ENCODE assay signal across 9 mouse cellular contexts in the genomic region with DNA sequence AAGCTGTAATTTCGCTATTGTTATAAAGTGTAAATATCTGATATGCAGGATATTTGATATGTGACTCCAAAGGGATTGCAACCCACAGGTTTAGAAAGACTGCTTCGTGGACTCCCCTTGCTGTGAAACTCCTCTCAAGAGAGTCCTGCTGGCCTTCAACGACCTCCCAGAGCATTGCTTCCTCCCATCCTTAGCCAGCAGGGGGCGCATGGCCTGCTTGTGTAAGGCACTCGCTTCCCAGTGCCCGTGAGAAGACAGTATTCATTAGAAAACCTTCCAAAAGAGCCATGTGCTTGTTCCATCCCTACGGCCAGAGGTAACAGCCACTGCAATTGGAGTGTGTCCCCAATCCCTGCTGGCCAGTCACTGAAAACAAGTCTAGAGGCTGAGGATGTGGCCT. TPM values are rescaled to one million over a fixed set of nuclear protein-coding genes. Genes with fewer than 3 reads are reported as not detected.
A peak's percentile ranks its signal among the peaks of the same experiment; 100 is the strongest.
DNase-seq lines count a peak whose midpoint lies in the region; ATAC-seq and TF ChIP-seq lines count a peak whose summit lies in the region.
"Had no signal": no experiment of that assay in that cellular context is flagged by ENCODE, and none has a peak within 500 bp of the region (broad histone marks: within the 10 kb centered on the region; RNA-seq: fewer than 3 reads in every experiment).

No protein-coding gene starts in this region.

- H3K4me3 ChIP-seq in midbrain, embryonic 14.5 days (replicated peaks; ENCODE audit: low read depth, low read length), result no peak overlapping the region
- H3K4me3 ChIP-seq in midbrain, embryonic 16.5 days (ENCODE audit: low read depth, low read length), result no peak overlapping the region
- no peak overlapping the region for H3K4me3 ChIP-seq in liver, postnatal 0 days (ENCODE audit: low read depth, low read length)
- H3K4me3 ChIP-seq: stomach, embryonic 15.5 days had no signal

- no peaks in the 10 kb centered on the region for H3K9me3 ChIP-seq in midbrain, embryonic 14.5 days (ENCODE audit: control insufficient read depth, low read length)
- H3K9me3 ChIP-seq in midbrain, embryonic 16.5 days (replicated peaks; ENCODE audit: control insufficient read depth, low read length, poor library complexity, severe bottlenecking), result no peaks in the 10 kb centered on the region
- no peaks in the 10 kb centered on the region for H3K9me3 ChIP-seq in liver, postnatal 0 days (ENCODE audit: low read length)
- H3K9me3 ChIP-seq: stomach, embryonic 15.5 days had no signal

- no peaks in the 10 kb centered on the region for H3K27me3 ChIP-seq in midbrain, embryonic 14.5 days (ENCODE audit: control insufficient read depth, insufficient read depth, low read length)
- no peaks in the 10 kb centered on the region for H3K27me3 ChIP-seq in midbrain, embryonic 16.5 days (ENCODE audit: control insufficient read depth, insufficient read depth, low read depth, low read length)
- H3K27me3 ChIP-seq in liver, postnatal 0 days (ENCODE audit: insufficient read depth, low read length), result no peaks in the 10 kb centered on the region
- H3K27me3 ChIP-seq: stomach, embryonic 15.5 days had no signal

- peak; percentile 94 for DNase-seq in midbrain, embryonic 14.5 days
- peak; percentile 68 for DNase-seq in c-Kit-positive CD71-positive TER-119-positive erythroid progenitor cells, embryonic 14.5 days (ENCODE audit: low spot score)
- peak; percentile 63 to 70 for DNase-seq in frontal cortex, postnatal 25 days (ENCODE audit: low spot score in 2 of 2)
- DNase-seq in kidney, postnatal 25 days, result peak; percentile 82 to 89
- peak; percentile 83 for DNase-seq in liver, postnatal 0 days
- peak; percentile 80 to 84 for DNase-seq in right cerebral cortex, adult 2 months (ENCODE audit: low spot score in 2 of 2)
- DNase-seq in urinary bladder, postnatal 25 days (ENCODE audit: low spot score), result peak; percentile 84

- no peak overlapping the region for H3K27ac ChIP-seq in midbrain, embryonic 14.5 days (replicated peaks; ENCODE audit: low read depth, low read length)
- no peak overlapping the region for H3K27ac ChIP-seq in midbrain, embryonic 16.5 days (ENCODE audit: low read length)
- no peak overlapping the region for H3K27ac ChIP-seq in liver, postnatal 0 days (ENCODE audit: low read depth)
- H3K27ac ChIP-seq: stomach, embryonic 15.5 days had no signal

- TF ChIP-seq CTCF in liver, postnatal 0 days (IDR thresholded peaks at IDR 0.05; ENCODE audit: low read depth), result peak; percentile 92

- H3K4me2 ChIP-seq in midbrain, embryonic 14.5 days (ENCODE audit: low read length), result no peak overlapping the region
- H3K4me2 ChIP-seq in midbrain, embryonic 16.5 days (ENCODE audit: low read length), result no peak overlapping the region
- no peak overlapping the region for H3K4me2 ChIP-seq in liver, postnatal 0 days (ENCODE audit: low read depth, low read length)
- H3K4me2 ChIP-seq: stomach, embryonic 15.5 days had no signal

- H3K9ac ChIP-seq in midbrain, embryonic 14.5 days (replicated peaks; ENCODE audit: low read length), result no peak overlapping the region
- H3K9ac ChIP-seq in midbrain, embryonic 16.5 days (ENCODE audit: low read depth, low read length), result no peak overlapping the region
- H3K9ac ChIP-seq in liver, postnatal 0 days (replicated peaks), result no peak overlapping the region
- H3K9ac ChIP-seq: stomach, embryonic 15.5 days had no signal

- TF ChIP-seq EP300 in liver, postnatal 0 days (IDR thresholded peaks at IDR 0.05; ENCODE audit: low read depth), result no peak

- H3K36me3 ChIP-seq in midbrain, embryonic 14.5 days (ENCODE audit: control insufficient read depth, insufficient read depth, low read length), result peaks cover 75% of the 10 kb centered on the region
- H3K36me3 ChIP-seq in midbrain, embryonic 16.5 days (ENCODE audit: control insufficient read depth, insufficient read depth, low read length), result peaks cover 5% of the 10 kb centered on the region; the same call in 1 of the 2 replicates
- peaks cover 60% of the 10 kb centered on the region for H3K36me3 ChIP-seq in liver, postnatal 0 days (replicated peaks; ENCODE audit: insufficient read depth, low read length)

- ATAC-seq in midbrain, embryonic 14.5 days (ENCODE audit: low FRiP score, low TSS enrichment), result no peak; the same call in 1 of the 2 replicates
- ATAC-seq in midbrain, embryonic 16.5 days, result no peak
- no peak for ATAC-seq in liver, postnatal 0 days

- H3K4me1 ChIP-seq in midbrain, embryonic 14.5 days (ENCODE audit: control insufficient read depth, insufficient read depth, low read length), result 0 out of 2 replicates have a peak, but pooled peaks cover 2% of the 10 kb centered on the region
- peaks cover 5% of the 10 kb centered on the region for H3K4me1 ChIP-seq in midbrain, embryonic 16.5 days (ENCODE audit: control insufficient read depth, insufficient read depth, low read length)
- no peaks in the 10 kb centered on the region for H3K4me1 ChIP-seq in liver, postnatal 0 days (ENCODE audit: insufficient read depth)

- WGBS in midbrain, embryonic 14.5 days, result 18% methylated on average over 7 of the region's 7 CpGs
- 15% methylated on average over 7 of the region's 7 CpGs for WGBS in midbrain, embryonic 16.5 days
- 25% methylated on average over 7 of the region's 7 CpGs for WGBS in liver, postnatal 0 days (ENCODE audit: insufficient replicate concordance)

RNA-seq across cellular contexts. Expression of a gene that starts 23.4 kb away (rescaled TPM):
- polyA plus RNA-seq in midbrain, embryonic 14.5 days (2014; fragmentation: Nextera tagmentation; extraction: Ambion mirVana), result 0.13 TPM in 1 of 2 replicates, not detected in the other
- polyA plus RNA-seq in midbrain, embryonic 16.5 days (2015; fragmentation: Nextera tagmentation; extraction: Ambion mirVana), result 0.14 and 0.18 TPM in 2 replicates
- 0.07 and 0.08 TPM in 2 replicates for polyA plus RNA-seq in liver, postnatal 0 days (2015; fragmentation: Nextera tagmentation; extraction: Ambion mirVana)

RNA-seq across cellular contexts. Expression of a gene that starts 58.8 kb away (rescaled TPM):
- polyA plus RNA-seq in midbrain, embryonic 14.5 days (2014; fragmentation: Nextera tagmentation; extraction: Ambion mirVana), result 14.8 and 18.8 TPM in 2 replicates
- polyA plus RNA-seq in midbrain, embryonic 16.5 days (2015; fragmentation: Nextera tagmentation; extraction: Ambion mirVana), result 16.4 and 20.9 TPM in 2 replicates
- not detected in 2 replicates for polyA plus RNA-seq in liver, postnatal 0 days (2015; fragmentation: Nextera tagmentation; extraction: Ambion mirVana)

Comparison
In these comparisons a context has a peak if more than half of its experiments do, and no peak if none do; other contexts are left out.
1. RNA of a gene that starts 58.8 kb away (polyA plus RNA-seq): 16.4 to 20.9 TPM in midbrain, embryonic 16.5 days and 14.8 to 18.8 TPM in midbrain, embryonic 14.5 days; not detected in liver, postnatal 0 days; every median in the first group is over 10 times any median in the second.
2. Peak in every context shown above with its lines, with median percentiles within 50 percentile points of each other: DNase-seq.